Mouse (Mus musculus) intestine, embryonic 16.5 days (tissue): ENCODE results near the gene Klra17. TPM values are rescaled to one million over a fixed set of nuclear protein-coding genes. Genes with fewer than 3 reads are reported as not detected.
"Not testable (repeated sequence)": the region's sequence is repeated elsewhere in the genome, so short reads cannot be mapped to it uniquely, and the experiment has no call there.

Experiments used
- ATAC-seq: fragments of 200-750 bp; cut with Nextera tagmentation; 2 replicates; pipeline ENCODE4 v1.8.0; 2017; ENCODE audit warnings: moderate TSS enrichment, moderate library complexity
- H3K27ac ChIP-seq: fragments of 300-500 bp; sonication (generic); 2 replicates; pipeline ENCODE4 v1.5.1; 2014; ENCODE audit warnings: mild to moderate bottlenecking, low read length
- H3K27me3 ChIP-seq: fragments of 300-500 bp; sonication (generic); replicated peaks from 2 replicates; pipeline ENCODE4 v1.6.1; 2014; ENCODE audit warnings: low read length, control low read depth, mixed read lengths; ENCODE audit not compliant: control insufficient read depth, insufficient read depth
- H3K36me3 ChIP-seq: fragments of 300-500 bp; sonication (generic); 2 replicates; pipeline ENCODE4 v1.6.1; 2014; ENCODE audit warnings: low read length, control low read depth; ENCODE audit not compliant: control insufficient read depth, insufficient read depth
- H3K4me1 ChIP-seq: fragments of 300-500 bp; sonication (generic); 2 replicates; pipeline ENCODE4 v1.6.1; 2014; ENCODE audit warnings: low read length, control low read depth, mixed read lengths; ENCODE audit not compliant: control insufficient read depth, insufficient read depth
- H3K4me2 ChIP-seq: fragments of 300-500 bp; sonication (generic); 2 replicates; pipeline ENCODE4 v1.6.1; 2014; ENCODE audit warnings: low read depth, low read length, control low read depth
- H3K4me3 ChIP-seq: fragments of 300-500 bp; sonication (generic); 2 replicates; pipeline ENCODE4 v1.5.1; 2014; ENCODE audit warnings: mild to moderate bottlenecking, low read length
- H3K9ac ChIP-seq: fragments of 300-500 bp; sonication (generic); 2 replicates; pipeline ENCODE4 v1.6.1; 2014; ENCODE audit warnings: low read depth, low read length
- H3K9me3 ChIP-seq: fragments of 300-500 bp; sonication (generic); 2 replicates; pipeline ENCODE4 v1.6.1; 2016; ENCODE audit warnings: low read length, control low read depth; ENCODE audit not compliant: control insufficient read depth
- WGBS: fragments of 180-500 bp; shearing (Covaris S2); extraction: QIAGEN DNeasy Blood & Tissue Kit; methylation state at CpG from one replicate; pipeline ENCODE4 v1.1.7; 2014; 5-methylcytosine and 5-hydroxymethylcytosine counted together
- polyA plus RNA-seq: library from polyadenylated mRNA; unstranded; fragments of >200 nt; fragmentation: Nextera tagmentation; extraction: Ambion mirVana; gene quantifications from 2 replicates; pipeline ENCODE4 v1.2.1, GENCODE M21; 2015

Gene Klra17
- polyA plus RNA-seq: not detected in 2 replicates

DNA sequence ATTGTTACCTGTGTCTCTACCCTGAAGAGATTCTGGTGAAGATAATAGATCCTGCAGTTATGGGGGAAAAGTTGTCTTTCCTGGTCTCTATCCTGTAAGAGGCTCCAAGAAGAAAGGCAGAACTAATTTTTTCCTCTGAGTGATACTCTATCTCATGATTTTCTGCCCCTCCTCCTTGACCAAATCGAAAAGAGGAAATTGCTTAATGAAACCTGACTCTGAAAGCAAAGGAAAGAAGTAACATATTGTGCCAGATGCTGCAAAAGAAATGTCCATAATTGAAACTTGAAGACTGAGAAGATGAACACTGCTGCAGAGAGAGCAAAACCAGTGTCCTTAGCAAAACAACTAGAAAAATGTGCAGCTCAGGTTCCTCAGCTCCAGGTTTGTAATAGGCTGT lies at the start of gene Klra17:
TSS of gene Klra17 (minus strand) at position 124 of the 400 bp plus-strand sequence.
- H3K27ac ChIP-seq: no peak within 1 kb of the TSS
- no peak within 1 kb of the TSS for H3K4me3 ChIP-seq
- H3K4me1 ChIP-seq: no peaks in the 10 kb centered on the region
- WGBS: 50% methylated on average over 1 of the region's 1 CpGs
- no peak for ATAC-seq
- H3K4me2 ChIP-seq: no peak within 1 kb of the TSS
- no peak within 1 kb of the TSS for H3K9ac ChIP-seq
- no peaks in the 10 kb centered on the region for H3K36me3 ChIP-seq
- no peaks in the 10 kb centered on the region for H3K27me3 ChIP-seq
- H3K9me3 ChIP-seq: no peaks in the 10 kb centered on the region

DNA sequence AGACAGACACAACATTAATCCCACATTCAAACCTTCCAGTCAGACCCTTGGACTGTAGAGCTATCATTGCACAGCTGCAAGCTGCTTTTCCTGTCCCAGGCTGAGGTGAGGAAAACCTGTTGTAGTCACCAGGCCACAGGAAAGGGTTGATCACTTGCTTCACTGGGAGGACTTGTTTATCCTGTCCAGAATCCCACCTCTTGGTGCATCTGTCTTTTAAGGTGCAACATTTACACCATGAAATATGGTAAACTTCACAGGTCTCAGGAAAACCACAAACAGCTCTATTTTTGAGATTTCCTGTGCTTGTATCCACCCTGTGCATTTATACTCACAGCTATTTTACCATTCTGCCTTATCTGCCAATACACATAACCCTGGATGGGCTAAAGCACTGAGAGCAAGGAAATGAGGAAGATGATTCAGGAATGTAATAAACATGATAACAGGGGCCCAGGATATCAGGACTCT lies 41.0 kb upstream of the Klra17 start, which contains the start of gene Klra5:
TSS of gene Klra5 (minus strand) at position 175 of the 471 bp plus-strand sequence.
- not testable (repeated sequence) for H3K27ac ChIP-seq, H3K9ac ChIP-seq, ATAC-seq, H3K9me3 ChIP-seq, H3K4me1 ChIP-seq, H3K27me3 ChIP-seq, H3K4me3 ChIP-seq, H3K4me2 ChIP-seq, H3K36me3 ChIP-seq

DNA sequence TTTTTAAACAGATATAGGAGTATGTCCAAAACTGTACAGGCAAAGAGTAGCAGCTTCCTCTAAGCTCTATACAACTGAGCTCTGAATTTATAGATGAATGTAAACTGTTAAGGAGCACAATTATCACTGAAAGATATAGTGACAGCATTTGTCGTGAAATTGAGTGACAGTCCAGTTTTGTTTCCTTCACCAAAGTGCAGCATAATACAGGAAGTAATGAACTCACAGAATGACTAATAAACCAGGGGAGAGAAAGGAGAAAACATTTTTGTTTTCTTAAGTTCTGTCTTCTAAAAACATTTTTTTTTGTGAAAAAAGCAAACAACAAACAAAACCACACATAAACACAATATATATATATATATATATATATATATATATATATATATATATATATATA lies 40.5 kb upstream of the Klra17 start:
- whole genome bisulfite sequencing: 72% methylated on average over 1 of the region's 1 CpGs
- no peak overlapping the region for H3K27ac ChIP-seq

DNA sequence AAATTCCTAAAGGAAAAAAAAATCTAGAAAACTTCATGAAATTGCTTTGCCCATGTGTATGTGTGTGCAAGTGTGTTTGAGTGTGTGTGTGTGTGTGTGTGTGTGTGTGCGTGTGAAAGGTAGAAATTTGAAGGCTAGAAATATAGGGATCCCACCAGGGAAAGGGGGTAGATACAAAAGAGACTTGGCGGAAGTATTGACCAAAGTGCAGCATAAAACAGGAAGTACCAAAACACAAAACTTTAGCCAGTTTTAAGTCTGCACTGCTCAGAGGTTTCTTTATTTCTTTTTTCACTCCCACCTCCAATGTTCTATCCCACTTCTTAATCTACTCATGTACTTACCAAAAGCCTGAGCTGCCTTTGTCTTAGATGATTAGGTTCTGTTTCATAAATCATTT lies 6.1 kb upstream of the Klra17 start:
- Histone ChIP-seq H3K27ac (no peak overlapping the region), H3K4me2 (no peak overlapping the region), H3K36me3 (no peaks in the 10 kb centered on the region), H3K27me3 (no peaks in the 10 kb centered on the region), H3K9ac (no peak overlapping the region), H3K4me1 (no peaks in the 10 kb centered on the region), H3K4me3 (no peak overlapping the region), H3K9me3 (no peaks in the 10 kb centered on the region)
- ATAC-seq: no peak
- WGBS: 89% methylated on average over 2 of the region's 2 CpGs

More for the DNA sequence above, 40.5 kb upstream of the Klra17 start:
- ATAC-seq: no peak
- Histone ChIP-seq H3K27me3 (no peaks in the 10 kb centered on the region), H3K36me3 (no peaks in the 10 kb centered on the region), H3K4me3 (no peak overlapping the region), H3K9ac (no peak overlapping the region), H3K4me2 (no peak overlapping the region), H3K9me3 (no peaks in the 10 kb centered on the region), H3K4me1 (no peaks in the 10 kb centered on the region)

GRCm38 (mm10) chr6:129862349-129862748 lies 14.1 kb downstream of the Klra17 start, which contains the start of gene Gm17631:
TSS of gene Gm17631 (plus strand) at chr6:129862649.
- H3K9me3 ChIP-seq, H3K4me1 ChIP-seq, H3K27ac ChIP-seq, H3K27me3 ChIP-seq, H3K36me3 ChIP-seq, H3K4me3 ChIP-seq, H3K9ac ChIP-seq, ATAC-seq, H3K4me2 ChIP-seq: not testable (repeated sequence)
- WGBS: no CpG with 5 or more reads among the region's 3 CpGs

- no peak for ATAC-seq
- 81% methylated on average over 1 of the region's 1 CpGs for WGBS
- no peaks in the 10 kb centered on the region for H3K27me3 ChIP-seq
- peaks cover 3% of the 10 kb centered on the region; the same call in 1 of the 2 replicates for H3K9me3 ChIP-seq
- no peak overlapping the region for H3K27ac ChIP-seq
- H3K4me1 ChIP-seq: no peaks in the 10 kb centered on the region
- no peaks in the 10 kb centered on the region for H3K36me3 ChIP-seq
- H3K4me3 ChIP-seq: no peak overlapping the region
- H3K4me2 ChIP-seq: no peak overlapping the region
- no peak overlapping the region for H3K9ac ChIP-seq
These were observed 50.9 kb downstream of the Klra17 start for GRCm38 (mm10) chr6:129825559-129825958.

- Histone ChIP-seq H3K27me3 (no peaks in the 10 kb centered on the region), H3K4me2 (no peak overlapping the region), H3K4me1 (no peaks in the 10 kb centered on the region), H3K27ac (no peak overlapping the region), H3K9me3 (peaks cover 9% of the 10 kb centered on the region; the same call in 1 of the 2 replicates), H3K4me3 (no peak overlapping the region), H3K36me3 (no peaks in the 10 kb centered on the region), H3K9ac (no peak overlapping the region)
- ATAC-seq: no peak
- 87% methylated on average over 1 of the region's 1 CpGs for WGBS
These were observed 52.5 kb downstream of the Klra17 start for GRCm38 (mm10) chr6:129824004-129824403.

- ATAC-seq: no peak
- WGBS: 64% methylated on average over 3 of the region's 3 CpGs
These were observed 58.7 kb downstream of the Klra17 start for GRCm38 (mm10) chr6:129817731-129818130.

GRCm38 (mm10) chr6:129784170-129784569 lies 92.3 kb downstream of the Klra17 start, which contains the start of gene Gm156:
TSS of gene Gm156 (minus strand) at chr6:129784270.
- H3K4me2 ChIP-seq, H3K9ac ChIP-seq, H3K4me1 ChIP-seq, H3K4me3 ChIP-seq, H3K27me3 ChIP-seq, ATAC-seq, H3K36me3 ChIP-seq, H3K27ac ChIP-seq, H3K9me3 ChIP-seq: not testable (repeated sequence)
- WGBS: 90% methylated on average over 3 of the region's 3 CpGs

More at GRCm38 (mm10) chr6:129817731-129818130, 58.7 kb downstream of the Klra17 start:
- Histone ChIP-seq H3K9me3 (0 out of 2 replicates have a peak, but pooled peaks cover 5% of the 10 kb centered on the region), H3K27ac (no peak overlapping the region), H3K4me2 (no peak overlapping the region), H3K4me3 (no peak overlapping the region), H3K4me1 (no peaks in the 10 kb centered on the region), H3K9ac (no peak overlapping the region), H3K36me3 (no peaks in the 10 kb centered on the region), H3K27me3 (no peaks in the 10 kb centered on the region)
